Mouse (Mus musculus) left cerebral cortex, postnatal 4 days (tissue): ENCODE data around the gene Xpr1. TPM values are rescaled to one million over a fixed set of nuclear protein-coding genes. Genes with fewer than 3 reads are reported as not detected.

Source experiments
- DNase-seq: peaks from one replicate; pipeline ENCODE4 v3.0.0-alpha.2; 2022
- intact Hi-C: fragments of 180-260 bp; cut with DNase I; formaldehyde crosslinking; loops from one replicate; pipeline ENCODE4 v1.15.1; 2025
- total RNA-seq, 2 experiments: library from RNA; stranded (reverse); gene quantifications; 2 replicates each; pipeline ENCODE4 v1.2.3; 2021

Gene Xpr1
- total RNA-seq, 2 experiments from 2014 or later = 153 to 167 TPM

- no peak for DNase-seq
- intact Hi-C loops = no loop called here
Measured at GRCm38 (mm10) chr1:155339622-155340021, 77.6 kb downstream of the Xpr1 start.

GRCm38 (mm10) chr1:155337315-155337714 lies 79.9 kb downstream of the Xpr1 start:
- no peak for DNase-seq
- intact Hi-C loops = no loop called here

GRCm38 (mm10) chr1:155335963-155336362 lies 81.3 kb downstream of the Xpr1 start:
- intact Hi-C loops = no loop called here
- no peak for DNase-seq

- intact Hi-C loops = no loop called here
- DNase-seq = no peak
Measured at GRCm38 (mm10) chr1:155322183-155322582, 95.0 kb downstream of the Xpr1 start.

- intact Hi-C loops = no loop called here
- no peak for DNase-seq
Measured at GRCm38 (mm10) chr1:155320091-155320833, 97.0 kb downstream of the Xpr1 start.

- intact Hi-C loops = no loop called here
Measured at GRCm38 (mm10) chr1:155319513-155319912, 97.7 kb downstream of the Xpr1 start.

GRCm38 (mm10) chr1:155311672-155312071 lies 105.5 kb downstream of the Xpr1 start:
- DNase-seq = no peak
- intact Hi-C loops = no loop called here

More at GRCm38 (mm10) chr1:155319513-155319912, 97.7 kb downstream of the Xpr1 start:
- DNase-seq = no peak

GRCm38 (mm10) chr1:155306879-155307278 lies 110.3 kb downstream of the Xpr1 start:
- no peak for DNase-seq
- intact Hi-C loops = loop anchor here (5.0 to 10.0 kb wide), 2 partner anchors 108 to 220 kb away; partner anchors contain the start of gene Xpr1

GRCm38 (mm10) chr1:155303402-155303801 lies 113.8 kb downstream of the Xpr1 start:
- DNase-seq = no peak
- intact Hi-C loops = loop anchor here (10.0 kb wide), 1 partner anchor 111 kb away; the partner anchor contains the start of gene Xpr1

GRCm38 (mm10) chr1:155297615-155298014 lies 119.6 kb downstream of the Xpr1 start:
- no peak for DNase-seq
- intact Hi-C loops = no loop called here

- DNase-seq = no peak
- intact Hi-C loops = no loop called here
Measured at GRCm38 (mm10) chr1:155297203-155297602, 120.0 kb downstream of the Xpr1 start.

- no peak for DNase-seq
Measured at GRCm38 (mm10) chr1:155293446-155293845, 123.8 kb downstream of the Xpr1 start.

GRCm38 (mm10) chr1:155289411-155289810 lies 127.8 kb downstream of the Xpr1 start:
- intact Hi-C loops = no loop called here
- no peak for DNase-seq

More at GRCm38 (mm10) chr1:155293446-155293845, 123.8 kb downstream of the Xpr1 start:
- intact Hi-C loops = loop anchor here (2.0 kb wide), 1 partner anchor 243 kb away; no protein-coding TSS in a partner anchor

GRCm38 (mm10) chr1:155288033-155288432 lies 129.2 kb downstream of the Xpr1 start:
- no peak for DNase-seq

GRCm38 (mm10) chr1:155283808-155284207 lies 133.4 kb downstream of the Xpr1 start:
- DNase-seq = no peak
- intact Hi-C loops = loop anchor here (2.0 to 5.0 kb wide), 2 partner anchors 62 to 257 kb away; no protein-coding TSS in a partner anchor

More at GRCm38 (mm10) chr1:155288033-155288432, 129.2 kb downstream of the Xpr1 start:
- intact Hi-C loops = no loop called here

GRCm38 (mm10) chr1:155281003-155281793 lies 136.0 kb downstream of the Xpr1 start:
- peak; percentile 71 for DNase-seq
- intact Hi-C loops = loop anchor here (5.0 kb wide), 1 partner anchor 59 kb away; no protein-coding TSS in a partner anchor

GRCm38 (mm10) chr1:155280306-155280705 lies 136.9 kb downstream of the Xpr1 start:
- intact Hi-C loops = loop anchor here (5.0 kb wide), 1 partner anchor 58 kb away; no protein-coding TSS in a partner anchor
- no peak for DNase-seq

GRCm38 (mm10) chr1:155276381-155277033 lies 140.7 kb downstream of the Xpr1 start:
- DNase-seq = no peak
- intact Hi-C loops = loop anchor here (2.0 kb wide), 1 partner anchor 490 kb away; no protein-coding TSS in a partner anchor

- intact Hi-C loops = loop anchor here (2.0 kb wide), 1 partner anchor 489 kb away; no protein-coding TSS in a partner anchor
- DNase-seq = no peak
Measured at GRCm38 (mm10) chr1:155275793-155276192, 141.4 kb downstream of the Xpr1 start.

GRCm38 (mm10) chr1:155274976-155275375 lies 142.2 kb downstream of the Xpr1 start:
- no peak for DNase-seq
- intact Hi-C loops = no loop called here

GRCm38 (mm10) chr1:155272953-155273352 lies 144.3 kb downstream of the Xpr1 start:
- intact Hi-C loops = no loop called here
- no peak for DNase-seq
